ENCODE assay signal across 25 mouse cellular contexts in the genomic region with DNA sequence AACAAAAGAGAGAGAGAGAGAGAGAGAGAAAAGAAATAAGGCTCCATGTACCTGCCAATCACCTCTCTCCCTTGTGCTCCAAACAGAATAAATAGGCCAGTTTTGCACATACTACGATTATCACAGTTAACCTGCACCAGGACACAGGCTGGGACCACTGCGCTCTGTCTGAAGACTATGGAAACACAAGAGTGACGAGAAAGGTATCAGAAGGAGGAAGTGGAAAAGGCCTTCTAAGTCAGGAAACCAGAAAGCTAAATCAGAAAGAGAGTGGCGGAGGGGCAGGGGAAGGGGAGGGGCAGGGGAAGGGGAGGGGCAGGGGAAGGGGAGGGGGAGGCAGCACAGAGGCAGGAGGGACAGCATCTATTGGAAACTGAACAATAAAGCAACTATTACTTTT.
A peak's percentile ranks its signal among the peaks of the same experiment; 100 is the strongest.
DNase-seq lines count a peak whose midpoint lies in the region; ATAC-seq and TF ChIP-seq lines count a peak whose summit lies in the region.
"Had no signal": no experiment of that assay in that cellular context is flagged by ENCODE, and none has a peak within 500 bp of the region (broad histone marks: within the 10 kb centered on the region; RNA-seq: fewer than 3 reads in every experiment).

No protein-coding gene starts in this region.

- H3K9ac ChIP-seq in CH12.LX (ENCODE audit: insufficient read depth, low read depth): no peak overlapping the region
- H3K9ac ChIP-seq in midbrain, embryonic 15.5 days: no peak overlapping the region
- H3K9ac ChIP-seq: embryonic facial prominence, embryonic 13.5 days; embryonic facial prominence, embryonic 15.5 days; forebrain, embryonic 12.5 days had no signal

- no peak overlapping the region for H3K27ac ChIP-seq in CH12.LX (ENCODE audit: insufficient read depth, low read depth)
- no peak overlapping the region for H3K27ac ChIP-seq in midbrain, embryonic 15.5 days
- H3K27ac ChIP-seq: embryonic facial prominence, embryonic 13.5 days; embryonic facial prominence, embryonic 15.5 days; forebrain, embryonic 10.5 days; forebrain, embryonic 12.5 days had no signal

- TF ChIP-seq CTCF in CH12.LX (conservative IDR thresholded peaks at IDR 0.05 in 1 of 2, IDR thresholded peaks at IDR 0.05 in 1 of 2; ENCODE audit: low read depth in 2 of 2, low read length in 2 of 2): no peak

- TF ChIP-seq EP300 in CH12.LX (IDR thresholded peaks at IDR 0.05; ENCODE audit: low read length): no peak

- dilution Hi-C loops in CH12.LX (cut with MboI; ENCODE audit: extremely low pct_ligation_motif_present, extremely low pct_unique_long_range_greater_than_20kb, low sequenced_read_pairs): no loop called here

- no peaks in the 10 kb centered on the region for H3K36me3 ChIP-seq in CH12.LX (replicated peaks in 1 of 2; ENCODE audit: control insufficient read depth in 1 of 2, insufficient read depth in 1 of 2, low read length in 1 of 2)
- no peaks in the 10 kb centered on the region for H3K36me3 ChIP-seq in midbrain, embryonic 15.5 days (replicated peaks)
- H3K36me3 ChIP-seq: embryonic facial prominence, embryonic 13.5 days; embryonic facial prominence, embryonic 15.5 days; forebrain, embryonic 12.5 days; G1E had no signal

- no peaks in the 10 kb centered on the region for H3K27me3 ChIP-seq in CH12.LX (replicated peaks)
- H3K27me3 ChIP-seq in midbrain, embryonic 15.5 days (replicated peaks): no peaks in the 10 kb centered on the region
- H3K27me3 ChIP-seq: embryonic facial prominence, embryonic 13.5 days; embryonic facial prominence, embryonic 15.5 days; forebrain, embryonic 12.5 days; Patski had no signal

- TF ChIP-seq POLR2A in CH12.LX (IDR thresholded peaks at IDR 0.05; ENCODE audit: low read depth, low read length): no peak

- no peaks in the 10 kb centered on the region for H3K79me2 ChIP-seq in CH12.LX (replicated peaks; ENCODE audit: control insufficient read depth, extremely low read depth, insufficient read depth, poor library complexity, severe bottlenecking)

- in situ Hi-C loops in CH12.LX (cut with MboI; ENCODE audit: low pct_ligation_motif_present, low pct_unique_long_range_greater_than_20kb, low sequenced_read_pairs): no loop called here

- H3K4me1 ChIP-seq in CH12.LX (ENCODE audit: control insufficient read depth in 1 of 2, insufficient read depth in 2 of 2): peaks cover 3 to 30% of the 10 kb centered on the region in 2 experiments; a peak in 3 of 4 replicates
- H3K4me1 ChIP-seq in midbrain, embryonic 15.5 days: peaks cover 18% of the 10 kb centered on the region

- peak; percentile 41 for DNase-seq in CH12.LX (ENCODE audit: extremely low read depth)
- DNase-seq in right cerebral cortex, adult 2 months (ENCODE audit: low spot score in 2 of 2): no peak
- DNase-seq in spleen, adult 12 weeks (ENCODE audit: low spot score): no peak
- DNase-seq: adrenal gland, adult 2 months; adrenal gland, postnatal 10 days; adrenal gland, postnatal 25 days; cerebellum, adult 11-12 months; cerebellum, adult 2 months; cerebellum, adult 9-10 months; cerebellum, postnatal 10 days; cerebellum, postnatal 25 days; embryo, embryonic 11 days had no signal

- H3K4me2 ChIP-seq in CH12.LX (ENCODE audit: insufficient read depth, low read depth, poor library complexity, severe bottlenecking): peak overlapping the region; percentile 46
- no peak overlapping the region for H3K4me2 ChIP-seq in midbrain, embryonic 15.5 days
- H3K4me2 ChIP-seq: embryonic facial prominence, embryonic 13.5 days; embryonic facial prominence, embryonic 15.5 days; forebrain, embryonic 12.5 days had no signal

- H3K4me3 ChIP-seq in CH12.LX (replicated peaks in 1 of 3; ENCODE audit: low read depth in 2 of 3, low read length in 2 of 3, poor library complexity in 1 of 3): peak overlapping the region in 1 of 3 experiments; percentile 32
- H3K4me3 ChIP-seq in midbrain, embryonic 15.5 days: no peak overlapping the region
- H3K4me3 ChIP-seq: embryonic facial prominence, embryonic 13.5 days; embryonic facial prominence, embryonic 15.5 days; erythroblast, embryonic 14.5 days; forebrain, embryonic 10.5 days; forebrain, embryonic 12.5 days had no signal

- TF ChIP-seq RAD21 in CH12.LX (IDR thresholded peaks at IDR 0.05; ENCODE audit: low read depth, low read length): no peak

- no peaks in the 10 kb centered on the region for H3K9me3 ChIP-seq in CH12.LX (replicated peaks; ENCODE audit: low read length)
- H3K9me3 ChIP-seq in midbrain, embryonic 15.5 days: no peaks in the 10 kb centered on the region
- H3K9me3 ChIP-seq: embryonic facial prominence, embryonic 13.5 days; embryonic facial prominence, embryonic 15.5 days; forebrain, embryonic 10.5 days; forebrain, embryonic 12.5 days; G1E had no signal

- peak; percentile 56; the same call in 1 of the 2 replicates for ATAC-seq in common myeloid progenitor, adult 5-6 weeks (replicated peaks; ENCODE audit: low read depth, poor library complexity, severe bottlenecking)
- peak; percentile 42 to 53; a peak in 1 of 4 replicates for ATAC-seq in hematopoietic stem cell, adult 5-6 weeks (replicated peaks in 1 of 2; ENCODE audit: insufficient read depth in 1 of 2, low FRiP score in 2 of 2, low TSS enrichment in 1 of 2, low read depth in 1 of 2, poor library complexity in 2 of 2, severe bottlenecking in 2 of 2)
- no peak for ATAC-seq in midbrain, embryonic 15.5 days (replicated peaks)
- ATAC-seq: activated CD4-positive, CD25-positive, alpha-beta regulatory T cell, adult 4 months; forebrain, embryonic 14.5 days; forebrain, embryonic 16.5 days; Patski had no signal

- 70% methylated on average over 4 of the region's 4 CpGs for WGBS in midbrain, embryonic 15.5 days

TF ChIP-seq in CH12.LX, 34 proteins besides CTCF, POLR2A, EP300 and RAD21:
- TF ChIP-seq MAZ (IDR thresholded peaks at IDR 0.05; ENCODE audit: low read depth, low read length) (peak; percentile 48; the same call in 1 of the 2 replicates), MYC (IDR thresholded peaks at IDR 0.05; ENCODE audit: low read depth, low read length) (no peak), ELF1 (IDR thresholded peaks at IDR 0.05; ENCODE audit: low read depth, low read length) (0 out of 2 replicates have a peak, but pooled peaks have one; percentile 36), ZNF384 (IDR thresholded peaks at IDR 0.05; ENCODE audit: low read depth, low read length) (0 out of 2 replicates have a peak, but pooled peaks have one; percentile 8)
